Mouse (Mus musculus): Measurements from ENCODE around the gene Shh. TPM values are rescaled to one million over a fixed set of nuclear protein-coding genes. Genes with fewer than 3 reads are reported as not detected.

The Shh gene
- total and polyA plus RNA-seq, 2 experiments = 0.02 to 0.28 TPM

- WGBS = 3% methylated on average over 15 of the region's 15 CpGs
- H3K27me3 ChIP-seq (ENCODE audit: control insufficient read depth, insufficient read depth, low read length) = no peaks in the 10 kb centered on the region
- TF ChIP-seq CTCF (IDR thresholded peaks at IDR 0.05; ENCODE audit: low read depth, low read length) = no peak
- TF ChIP-seq POLR2A (IDR thresholded peaks at IDR 0.05; ENCODE audit: extremely low read depth, insufficient read depth, low read length) = no peak
- no peak for DNase-seq (ENCODE audit: extremely low read depth, low read depth, low spot score)
- no peak overlapping the region for H3K9ac ChIP-seq (ENCODE audit: low read depth, low read length)
- H3K79me2 ChIP-seq (ENCODE audit: control insufficient read depth, insufficient read depth, low read length) = no peaks in the 10 kb centered on the region
- H3K4me1 ChIP-seq (ENCODE audit: control insufficient read depth, insufficient read depth, low read length) = peaks cover 4% of the 10 kb centered on the region; the same call in 1 of the 2 replicates
- no peak overlapping the region for H3K4me3 ChIP-seq (ENCODE audit: insufficient read depth, low read depth, low read length)
- H3K27ac ChIP-seq (replicated peaks; ENCODE audit: insufficient read depth, low read depth, low read length) = no peak overlapping the region
- no peaks in the 10 kb centered on the region for H3K36me3 ChIP-seq (ENCODE audit: control insufficient read depth, insufficient read depth, low read length)
These were observed 705 bp downstream of the Shh start for GRCm38 (mm10) chr5:28466351-28466750.

- Histone ChIP-seq H3K4me3 (ENCODE audit: insufficient read depth, low read depth, low read length) (peak overlapping the region; percentile 88; the same call in 1 of the 2 replicates), H3K9ac (ENCODE audit: low read depth, low read length) (no peak overlapping the region), H3K4me1 (ENCODE audit: control insufficient read depth, insufficient read depth, low read length) (peaks cover 4% of the 10 kb centered on the region; the same call in 1 of the 2 replicates), H3K36me3 (ENCODE audit: control insufficient read depth, insufficient read depth, low read length) (no peaks in the 10 kb centered on the region), H3K79me2 (ENCODE audit: control insufficient read depth, insufficient read depth, low read length) (no peaks in the 10 kb centered on the region), H3K27me3 (ENCODE audit: control insufficient read depth, insufficient read depth, low read length) (0 out of 2 replicates have a peak, but pooled peaks cover 4% of the 10 kb centered on the region), H3K27ac (replicated peaks; ENCODE audit: insufficient read depth, low read depth, low read length) (no peak overlapping the region; the same call in 1 of the 2 replicates)
- DNase-seq (ENCODE audit: extremely low read depth, low read depth, low spot score) = peak; percentile 77
- WGBS = under 1% methylated on average over 18 of the region's 18 CpGs
- TF ChIP-seq POLR2A (IDR thresholded peaks at IDR 0.05; ENCODE audit: extremely low read depth, insufficient read depth, low read length) (no peak), CTCF (IDR thresholded peaks at IDR 0.05; ENCODE audit: low read depth, low read length) (no peak)
These were observed 1.5 kb downstream of the Shh start for GRCm38 (mm10) chr5:28465526-28465925.

GRCm38 (mm10) chr5:28465099-28465406 lies 2.0 kb downstream of the Shh start:
- H3K27ac ChIP-seq (replicated peaks; ENCODE audit: insufficient read depth, low read depth, low read length) = no peak overlapping the region; the same call in 1 of the 2 replicates
- H3K79me2 ChIP-seq (ENCODE audit: control insufficient read depth, insufficient read depth, low read length) = no peaks in the 10 kb centered on the region
- H3K4me1 ChIP-seq (ENCODE audit: control insufficient read depth, insufficient read depth, low read length) = peaks cover 4% of the 10 kb centered on the region; the same call in 1 of the 2 replicates
- peak overlapping the region; percentile 88; the same call in 1 of the 2 replicates for H3K4me3 ChIP-seq (ENCODE audit: insufficient read depth, low read depth, low read length)
- H3K27me3 ChIP-seq (ENCODE audit: control insufficient read depth, insufficient read depth, low read length) = peaks cover 9% of the 10 kb centered on the region; the same call in 1 of the 2 replicates
- DNase-seq (ENCODE audit: extremely low read depth, low read depth, low spot score) = peak; percentile 5
- no peaks in the 10 kb centered on the region for H3K36me3 ChIP-seq (ENCODE audit: control insufficient read depth, insufficient read depth, low read length)
- TF ChIP-seq CTCF (IDR thresholded peaks at IDR 0.05; ENCODE audit: low read depth, low read length) = no peak
- no peak for TF ChIP-seq POLR2A (IDR thresholded peaks at IDR 0.05; ENCODE audit: extremely low read depth, insufficient read depth, low read length)
- H3K9ac ChIP-seq (ENCODE audit: low read depth, low read length) = peak overlapping the region; percentile 39
- under 1% methylated on average over 29 of the region's 29 CpGs for WGBS

GRCm38 (mm10) chr5:28464361-28465098 lies 2.5 kb downstream of the Shh start:
- H3K27me3 ChIP-seq (ENCODE audit: control insufficient read depth, insufficient read depth, low read length) = peaks cover 13% of the 10 kb centered on the region; the same call in 1 of the 2 replicates
- H3K79me2 ChIP-seq (ENCODE audit: control insufficient read depth, insufficient read depth, low read length) = no peaks in the 10 kb centered on the region
- no peaks in the 10 kb centered on the region for H3K36me3 ChIP-seq (ENCODE audit: control insufficient read depth, insufficient read depth, low read length)
- peak overlapping the region; percentile 88 for H3K4me3 ChIP-seq (ENCODE audit: insufficient read depth, low read depth, low read length)
- H3K9ac ChIP-seq (ENCODE audit: low read depth, low read length) = peak overlapping the region; percentile 93
- under 1% methylated on average over 76 of the region's 76 CpGs for WGBS
- peak; percentile 54 for DNase-seq (ENCODE audit: extremely low read depth, low read depth, low spot score)
- H3K27ac ChIP-seq (replicated peaks; ENCODE audit: insufficient read depth, low read depth, low read length) = peak overlapping the region; percentile 84
- H3K4me1 ChIP-seq (ENCODE audit: control insufficient read depth, insufficient read depth, low read length) = peaks cover 4% of the 10 kb centered on the region; the same call in 1 of the 2 replicates
- TF ChIP-seq POLR2A (IDR thresholded peaks at IDR 0.05; ENCODE audit: extremely low read depth, insufficient read depth, low read length) (no peak), CTCF (IDR thresholded peaks at IDR 0.05; ENCODE audit: low read depth, low read length) (no peak)

GRCm38 (mm10) chr5:28463656-28464055 lies 3.4 kb downstream of the Shh start:
- H3K4me1 ChIP-seq (ENCODE audit: control insufficient read depth, insufficient read depth, low read length) = peaks cover 4% of the 10 kb centered on the region; the same call in 1 of the 2 replicates
- peaks cover 17% of the 10 kb centered on the region for H3K27me3 ChIP-seq (ENCODE audit: control insufficient read depth, insufficient read depth, low read length)
- DNase-seq (ENCODE audit: extremely low read depth, low read depth, low spot score) = peak; percentile 80
- H3K36me3 ChIP-seq (ENCODE audit: control insufficient read depth, insufficient read depth, low read length) = no peaks in the 10 kb centered on the region
- peak overlapping the region; percentile 93; the same call in 1 of the 2 replicates for H3K9ac ChIP-seq (ENCODE audit: low read depth, low read length)
- H3K4me3 ChIP-seq (ENCODE audit: insufficient read depth, low read depth, low read length) = peak overlapping the region; percentile 88
- under 1% methylated on average over 10 of the region's 10 CpGs for WGBS
- H3K79me2 ChIP-seq (ENCODE audit: control insufficient read depth, insufficient read depth, low read length) = no peaks in the 10 kb centered on the region
- peak overlapping the region; percentile 84 for H3K27ac ChIP-seq (replicated peaks; ENCODE audit: insufficient read depth, low read depth, low read length)
- TF ChIP-seq POLR2A (IDR thresholded peaks at IDR 0.05; ENCODE audit: extremely low read depth, insufficient read depth, low read length) = no peak
- TF ChIP-seq CTCF (IDR thresholded peaks at IDR 0.05; ENCODE audit: low read depth, low read length) = no peak
